Mouse (Mus musculus): ENCODE measurements at regions not wholly inside any gene's neighbourhood (a gene's known extent, or its start where the extent isn't known, plus 50 kb on each side); places are given as distances from the start of the nearest gene placed in this dataset.

DNA sequence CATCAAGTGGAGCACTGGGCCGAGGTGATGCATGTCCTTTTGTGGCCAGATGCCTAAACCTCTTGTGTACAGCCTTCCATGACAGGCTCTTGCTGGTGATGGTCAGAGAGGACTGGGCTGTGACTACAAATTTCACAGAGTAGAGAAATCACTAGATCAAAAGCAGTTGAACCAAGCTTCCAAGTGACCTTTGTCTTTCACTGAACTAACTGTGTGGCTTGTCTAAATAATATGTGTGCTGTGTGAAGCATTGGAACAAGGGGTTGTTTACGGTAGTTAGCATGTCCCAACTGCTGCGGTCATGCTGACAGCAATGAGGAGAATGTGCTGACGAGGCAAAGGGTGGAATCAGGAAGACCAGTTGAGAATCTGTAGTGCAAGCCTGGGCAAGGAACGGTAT, 55.3 kb upstream of the D16Ertd472e start:
- no peak overlapping the region for H3K27ac ChIP-seq (ENCODE audit: insufficient read depth, low read length)
- H3K4me3 ChIP-seq (replicated peaks; ENCODE audit: insufficient read depth, low read depth, low read length) = no peak overlapping the region
- no peaks in the 10 kb centered on the region for H3K4me1 ChIP-seq (ENCODE audit: control insufficient read depth, insufficient read depth, low read length)
- TF ChIP-seq POLR2A (IDR thresholded peaks at IDR 0.05; ENCODE audit: borderline replicate concordance, insufficient read depth, low read length) = no peak
- TF ChIP-seq CTCF (IDR thresholded peaks at IDR 0.05; ENCODE audit: borderline replicate concordance, insufficient read depth, low read depth, low read length) = no peak
- no peaks in the 10 kb centered on the region for H3K27me3 ChIP-seq (ENCODE audit: control insufficient read depth, insufficient read depth, low read length)
- DNase-seq = no peak
- 83% methylated on average over 5 of the region's 5 CpGs for WGBS

- DNase-seq = no peak
- TF ChIP-seq POLR2A (IDR thresholded peaks at IDR 0.05; ENCODE audit: borderline replicate concordance, insufficient read depth, low read length) (no peak), CTCF (IDR thresholded peaks at IDR 0.05; ENCODE audit: borderline replicate concordance, insufficient read depth, low read depth, low read length) (no peak)
- no peak overlapping the region for H3K4me3 ChIP-seq (replicated peaks; ENCODE audit: insufficient read depth, low read depth, low read length)
- no peaks in the 10 kb centered on the region for H3K4me1 ChIP-seq (ENCODE audit: control insufficient read depth, insufficient read depth, low read length)
- H3K27me3 ChIP-seq (ENCODE audit: control insufficient read depth, insufficient read depth, low read length) = no peaks in the 10 kb centered on the region
- WGBS = 47% methylated on average over 2 of the region's 2 CpGs
- no peak overlapping the region for H3K27ac ChIP-seq (ENCODE audit: insufficient read depth, low read length)
These were observed 50.3 kb upstream of the D16Ertd472e start for GRCm38 (mm10) chr16:78626803-78627202.

Measured in cerebellum, adult 2 months (tissue).